Mouse (Mus musculus): ENCODE results near the gene Sppl2a.
"Not testable (repeated sequence)": the region's sequence is repeated elsewhere in the genome, so short reads cannot be mapped to it uniquely, and the experiment has no call there.

Gene Sppl2a

DNA sequence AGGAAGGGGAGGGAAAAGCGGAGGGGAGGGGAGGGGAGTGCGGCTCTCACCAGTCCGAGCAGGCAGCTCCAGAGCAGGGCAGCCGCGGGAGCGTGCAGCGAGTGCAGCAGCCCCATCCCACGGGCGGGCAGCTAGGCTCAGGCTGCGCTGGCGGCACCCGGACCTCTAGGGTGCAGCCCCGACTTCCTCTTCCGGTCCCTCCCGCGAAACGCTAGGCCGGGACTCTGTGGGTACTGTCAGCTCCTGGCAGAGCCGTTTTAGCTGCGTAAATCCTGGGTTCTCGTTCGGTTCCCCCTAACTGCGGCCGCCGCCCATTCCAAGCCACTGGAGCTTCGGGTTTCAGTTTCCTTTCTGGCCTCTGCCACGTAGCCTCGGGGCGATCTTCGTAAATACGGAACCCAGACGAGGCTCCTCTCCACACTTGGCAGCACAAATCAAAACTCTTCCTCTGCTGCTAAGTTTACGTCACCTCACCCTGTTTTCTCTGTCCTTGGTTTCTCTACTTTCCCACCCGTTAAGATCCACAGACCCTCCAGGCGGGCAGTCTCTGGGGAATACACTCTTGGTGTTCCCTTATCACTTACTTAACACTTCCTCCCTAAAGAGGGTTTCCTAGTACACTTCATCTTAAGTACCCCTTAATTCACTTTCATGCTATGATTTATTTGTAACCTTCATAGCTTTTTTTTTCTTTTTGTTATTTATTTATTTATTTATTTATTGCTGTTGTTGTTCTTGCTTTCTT lies at the start of gene Sppl2a:
TSS of gene Sppl2a (minus strand) at position 339 of the 745 bp plus-strand sequence.
- DNase-seq (ENCODE audit: low spot score) = peak; percentile 94

DNA sequence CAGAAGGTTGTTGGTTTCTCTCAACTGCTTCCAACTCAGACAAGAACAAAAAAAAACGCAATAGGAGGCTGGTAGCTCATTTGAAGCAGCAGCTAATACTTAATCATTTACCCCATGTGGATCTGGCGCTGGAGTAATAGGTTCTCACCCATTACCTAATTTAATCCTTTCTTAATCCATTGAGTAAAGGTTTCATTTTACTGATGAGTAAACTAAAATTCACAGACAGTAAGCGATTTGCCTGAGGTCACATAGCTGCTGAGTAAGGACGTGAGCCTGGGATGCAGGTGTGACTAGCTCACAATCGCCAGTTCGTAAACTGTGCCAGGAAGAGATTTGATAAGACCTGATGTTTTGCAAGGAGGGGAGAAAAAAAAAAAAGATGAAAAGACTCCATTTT lies 44.4 kb upstream of the Sppl2a start:
- no peak for DNase-seq (ENCODE audit: low spot score)

DNA sequence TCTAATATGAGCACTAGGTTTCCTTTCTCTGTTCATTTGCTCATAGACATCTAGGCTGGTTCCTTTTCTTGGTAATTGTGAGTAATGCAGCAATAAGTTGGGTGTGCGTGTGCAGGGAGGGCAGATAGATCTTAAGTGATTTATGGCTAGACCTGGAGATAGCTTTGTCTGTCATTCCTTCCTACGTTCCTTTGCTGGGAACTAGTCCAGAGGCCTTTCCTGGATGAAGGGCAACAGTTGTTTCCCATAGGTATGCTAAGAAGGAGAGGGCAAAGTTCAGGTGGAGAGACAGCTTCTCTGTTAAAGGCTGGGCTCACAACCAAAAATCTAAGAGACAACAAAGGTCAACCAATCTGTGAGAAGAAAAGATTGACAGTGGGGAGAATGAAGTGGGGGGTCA lies 28.7 kb upstream of the Sppl2a start:
- no peak for DNase-seq (ENCODE audit: low spot score)

DNA sequence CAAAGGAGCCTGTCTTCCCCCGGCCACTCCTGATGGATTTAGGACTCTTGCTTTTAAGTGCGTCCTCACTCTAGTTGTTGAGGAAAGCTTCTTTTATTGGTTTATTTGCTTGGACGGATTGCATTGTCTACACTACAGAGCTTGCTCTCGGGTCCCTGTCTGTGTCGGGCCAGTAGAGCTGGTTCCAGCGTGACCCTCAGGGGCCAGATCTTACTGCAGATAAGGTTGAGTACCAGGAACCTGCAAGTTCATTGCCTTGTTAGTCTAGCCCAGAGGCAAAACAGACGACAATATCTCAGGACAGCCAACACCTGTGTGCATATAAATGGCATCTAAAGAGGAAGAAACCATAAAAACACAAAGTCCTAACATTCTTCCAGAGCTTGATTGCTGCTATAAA lies 22.6 kb upstream of the Sppl2a start:
- DNase-seq (ENCODE audit: low spot score) = no peak

DNA sequence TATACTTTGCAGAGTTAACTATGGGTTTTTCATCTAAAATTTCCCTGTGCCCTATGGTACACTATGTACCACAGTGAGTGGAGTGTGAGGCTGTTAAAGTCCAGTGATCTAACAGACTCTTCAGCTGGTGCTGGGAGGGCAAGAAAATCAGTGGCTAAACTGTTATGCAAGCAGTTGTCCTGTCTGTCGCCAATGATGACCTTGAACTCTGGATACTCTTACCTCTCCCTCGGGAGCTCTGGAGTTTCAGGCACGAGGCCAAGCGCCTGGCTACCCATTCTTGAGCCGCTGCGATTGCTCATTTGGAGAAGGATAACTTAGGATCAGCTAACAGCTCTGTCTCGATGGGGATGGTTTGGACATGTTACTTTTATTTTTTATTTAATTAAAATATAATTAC lies 18.1 kb upstream of the Sppl2a start:
- DNase-seq (ENCODE audit: low spot score) = peak; percentile 27

DNA sequence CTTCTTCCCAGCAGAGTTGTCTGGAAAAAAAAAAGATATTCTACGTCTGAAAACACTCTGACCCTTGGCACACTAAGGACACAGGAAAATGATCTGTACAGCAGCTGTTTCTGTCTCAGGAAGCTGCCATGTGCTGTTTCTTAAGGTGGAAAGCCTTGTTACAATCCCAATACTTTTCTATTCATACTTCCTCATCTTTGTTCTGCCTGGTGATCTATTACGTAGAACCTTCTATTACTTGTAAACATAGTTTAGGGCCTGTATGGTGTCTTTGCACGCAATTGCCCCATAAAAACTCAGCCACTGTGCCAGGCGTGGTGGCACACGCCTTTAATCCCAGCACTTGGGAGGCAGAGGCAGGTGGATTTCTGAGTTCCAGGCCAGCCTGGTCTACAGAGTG lies 17.4 kb upstream of the Sppl2a start:
- DNase-seq (ENCODE audit: low spot score) = no peak

DNA sequence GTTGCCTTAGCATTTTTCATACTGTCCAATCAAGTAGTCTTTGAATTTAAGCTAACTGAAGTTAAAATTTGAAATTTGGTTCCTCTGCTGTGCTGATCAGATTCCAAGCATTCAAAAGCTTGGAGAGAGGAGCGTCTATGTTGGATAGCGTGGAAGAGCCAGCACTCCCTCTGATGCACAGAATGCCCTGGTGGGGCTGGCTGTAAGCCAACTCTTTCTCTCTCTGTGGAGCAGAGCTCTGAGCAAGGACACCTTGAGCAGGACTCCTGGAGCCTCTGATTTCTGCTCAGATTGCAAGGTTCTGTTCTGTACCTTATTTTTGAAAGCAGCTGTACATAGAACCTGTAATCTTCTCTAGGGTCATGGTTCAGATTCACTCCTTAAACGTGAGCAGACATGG lies 16.8 kb upstream of the Sppl2a start:
- peak; percentile 44 for DNase-seq (ENCODE audit: low spot score)

DNA sequence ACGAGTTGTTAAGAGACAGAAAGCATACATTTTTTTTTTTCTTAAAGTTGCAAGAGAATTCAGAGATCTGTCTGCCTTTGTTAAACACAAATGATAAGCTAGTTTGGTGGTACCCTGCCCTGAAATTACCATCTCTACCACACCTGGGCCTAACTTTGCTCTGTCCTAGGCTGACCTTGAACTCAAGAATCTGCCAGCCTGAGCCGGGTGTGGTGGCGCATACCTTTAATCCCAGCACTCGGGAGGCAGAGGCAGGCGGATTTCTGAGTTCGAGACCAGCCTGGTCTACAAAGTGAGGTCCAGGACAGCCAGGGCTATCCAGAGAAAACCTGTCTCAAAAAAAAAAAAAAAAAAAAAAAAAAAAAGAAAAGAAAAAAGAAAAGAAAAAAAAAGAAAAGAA lies 16.3 kb upstream of the Sppl2a start:
- not testable (repeated sequence) for DNase-seq (ENCODE audit: low spot score)

DNA sequence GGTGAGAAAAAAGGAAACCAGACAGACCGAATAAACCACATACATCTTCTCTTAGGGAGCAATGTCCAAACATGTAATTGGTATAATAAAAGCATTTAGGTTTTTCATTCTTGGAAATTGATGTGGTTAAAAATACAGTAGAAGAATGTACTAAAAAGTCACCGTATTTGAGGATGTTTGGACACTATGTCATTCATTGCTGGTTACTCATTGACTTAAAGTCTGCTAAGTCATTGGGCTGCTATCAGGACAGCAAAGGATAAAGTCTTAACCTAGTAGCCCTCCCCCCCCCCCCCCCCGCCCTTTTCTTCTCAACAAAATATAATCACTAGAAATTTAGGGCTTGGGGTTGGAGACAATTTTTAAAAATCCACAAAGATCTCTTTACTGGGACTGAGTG lies 15.2 kb upstream of the Sppl2a start:
- DNase-seq (ENCODE audit: low spot score) = no peak

DNA sequence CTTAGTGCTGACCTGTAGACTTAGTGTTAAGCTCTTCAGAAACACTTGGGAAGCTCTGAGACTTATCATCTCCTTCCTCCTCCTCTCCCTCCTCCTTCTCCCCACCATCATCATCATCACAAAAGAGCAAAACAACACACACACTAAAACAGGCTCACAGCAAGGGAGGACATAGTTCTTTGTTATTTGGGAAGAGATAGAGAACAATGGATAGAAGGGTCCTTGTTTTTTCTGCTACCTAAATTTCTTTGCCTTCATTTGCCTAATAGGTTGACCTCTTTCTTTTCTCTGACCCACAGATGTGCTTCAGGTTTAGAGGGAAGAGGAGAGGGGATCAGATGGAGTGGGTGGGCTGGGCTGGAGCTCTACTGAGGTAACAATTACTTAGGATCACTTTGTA lies 14.6 kb upstream of the Sppl2a start:
- DNase-seq (ENCODE audit: low spot score) = no peak

DNA sequence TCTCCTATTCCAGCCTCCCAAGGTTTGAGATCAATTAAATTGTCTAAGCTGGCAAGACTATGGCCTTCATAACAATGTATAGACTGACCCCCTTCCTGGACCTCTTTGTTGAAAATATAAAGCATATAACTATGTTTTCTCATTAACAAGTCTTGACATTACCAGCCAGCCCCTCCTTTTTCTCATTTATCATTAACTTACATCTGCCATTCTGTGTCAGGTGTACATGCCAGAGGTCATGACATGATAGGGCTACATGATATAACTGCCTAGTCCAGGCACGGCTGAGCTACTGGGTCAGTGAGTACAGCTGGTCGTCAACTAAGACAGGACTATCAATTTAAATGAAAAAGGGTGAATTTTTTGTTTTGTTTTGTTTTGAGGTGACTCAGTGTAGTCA lies 10.2 kb upstream of the Sppl2a start:
- DNase-seq (ENCODE audit: low spot score) = no peak

DNA sequence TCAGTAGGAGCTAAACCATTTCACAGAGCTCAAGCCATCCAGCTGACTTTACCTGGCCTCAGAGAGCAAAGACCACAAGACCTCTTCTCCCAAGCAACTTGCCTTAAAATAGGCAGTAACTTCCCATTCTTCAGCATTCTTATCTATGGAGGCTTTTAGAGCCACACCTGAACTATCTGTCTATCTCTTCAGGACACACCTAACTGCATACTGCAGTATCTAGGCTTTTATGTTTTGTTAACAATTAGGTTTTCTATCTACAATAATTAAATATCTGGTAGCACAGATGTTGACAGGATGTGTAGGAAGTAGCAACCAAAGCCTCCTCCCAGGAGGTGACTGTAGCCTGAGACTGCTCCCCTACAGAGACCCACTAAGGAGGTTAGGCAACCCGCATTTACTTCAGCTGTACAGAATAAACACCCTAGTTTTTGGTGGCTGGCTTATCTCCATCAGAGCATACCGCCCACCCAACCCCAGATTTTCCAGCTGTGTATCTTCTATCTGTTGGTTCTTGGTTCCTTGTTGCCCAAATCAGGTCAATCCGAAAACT lies 7.4 kb upstream of the Sppl2a start:
- DNase-seq (ENCODE audit: low spot score) = no peak

DNA sequence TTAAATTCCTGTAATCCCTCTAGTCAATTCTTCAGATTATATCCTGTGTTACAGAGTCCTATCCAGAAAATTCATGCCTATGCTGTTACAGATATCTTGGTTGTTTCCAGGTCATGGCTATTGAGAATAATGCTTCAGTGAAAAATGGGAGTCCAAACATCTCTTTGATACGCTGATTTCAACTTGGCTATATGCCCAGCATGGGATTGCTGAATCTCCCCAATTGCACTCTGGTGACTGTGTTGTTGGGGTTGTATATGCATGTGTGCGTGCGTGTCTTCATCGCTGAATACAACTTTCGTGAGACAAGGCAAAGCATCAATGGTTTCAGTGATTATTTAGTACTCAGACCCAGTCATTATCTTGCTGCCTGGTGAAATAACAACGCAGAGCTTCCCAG lies 5.0 kb upstream of the Sppl2a start:
- DNase-seq (ENCODE audit: low spot score) = no peak

DNA sequence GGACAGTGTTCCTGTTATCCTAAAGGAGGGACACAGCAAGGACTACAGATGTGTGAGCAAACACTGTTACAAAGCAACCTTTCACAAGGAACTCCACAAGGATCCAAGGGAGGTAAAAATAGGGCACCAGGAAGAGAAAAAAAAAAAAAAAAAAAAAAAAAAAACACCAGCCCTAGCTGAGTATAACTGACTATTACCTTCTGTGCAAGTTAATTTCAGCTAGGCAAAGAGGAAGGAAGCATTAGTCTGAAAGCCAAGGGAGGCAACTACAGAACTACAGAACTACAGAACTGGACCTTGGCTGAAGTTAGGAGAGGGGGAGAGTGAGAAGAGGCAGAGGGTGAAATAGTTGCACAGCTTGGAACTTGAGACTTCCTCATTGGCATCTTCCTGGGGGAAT lies 886 bp upstream of the Sppl2a start:
- no peak for DNase-seq (ENCODE audit: low spot score)

DNA sequence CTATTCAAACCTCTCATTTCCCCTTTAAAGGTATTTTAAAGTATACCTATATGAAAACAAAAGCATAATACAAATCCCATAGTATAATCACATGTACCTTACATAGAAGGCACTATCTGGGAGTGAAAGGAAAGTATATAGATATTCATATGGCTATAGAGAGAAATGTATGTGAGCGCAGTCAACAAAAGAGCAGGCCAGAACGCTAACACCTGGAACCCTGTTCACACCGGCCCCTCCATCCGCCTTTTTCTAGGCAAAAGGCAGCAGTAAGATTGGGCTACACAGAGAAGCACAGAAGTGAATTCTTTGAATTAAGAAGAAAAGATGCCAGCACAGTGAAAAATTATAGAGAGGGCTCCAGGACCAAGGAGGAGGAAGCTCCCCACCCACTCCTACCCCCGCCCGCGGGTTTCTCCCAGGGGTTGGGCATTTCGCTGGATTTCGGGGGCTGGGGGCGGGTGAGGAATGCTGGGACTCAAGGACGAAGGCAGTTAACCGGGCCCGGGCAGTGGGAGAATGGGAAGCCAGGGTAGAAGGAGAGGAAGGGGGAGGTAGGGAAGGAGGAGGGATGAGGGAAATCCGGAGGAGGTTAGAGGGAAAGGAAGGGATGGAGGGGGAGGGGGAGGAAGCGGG lies 656 bp downstream of the Sppl2a start:
- DNase-seq (ENCODE audit: low spot score) = no peak

DNA sequence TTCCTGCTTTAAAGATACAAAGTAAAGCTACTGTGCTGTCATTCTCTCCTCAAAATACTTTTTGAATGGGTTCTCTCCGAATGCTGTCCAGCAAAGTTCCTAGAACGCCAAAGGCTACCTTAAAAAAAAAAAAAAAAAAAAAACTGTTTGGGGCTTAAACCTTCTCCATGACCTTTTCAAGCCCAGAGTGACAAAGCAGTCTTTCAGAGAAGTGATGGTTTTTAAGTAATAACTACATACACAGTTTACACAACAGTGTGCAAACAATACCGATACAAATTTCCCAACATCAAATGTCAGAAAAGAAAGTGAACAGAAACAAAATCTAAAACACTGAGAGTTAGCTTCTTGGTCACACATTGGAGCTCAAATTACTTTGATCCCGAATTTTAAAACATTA lies 1.3 kb downstream of the Sppl2a start:
- DNase-seq (ENCODE audit: low spot score) = no peak

DNA sequence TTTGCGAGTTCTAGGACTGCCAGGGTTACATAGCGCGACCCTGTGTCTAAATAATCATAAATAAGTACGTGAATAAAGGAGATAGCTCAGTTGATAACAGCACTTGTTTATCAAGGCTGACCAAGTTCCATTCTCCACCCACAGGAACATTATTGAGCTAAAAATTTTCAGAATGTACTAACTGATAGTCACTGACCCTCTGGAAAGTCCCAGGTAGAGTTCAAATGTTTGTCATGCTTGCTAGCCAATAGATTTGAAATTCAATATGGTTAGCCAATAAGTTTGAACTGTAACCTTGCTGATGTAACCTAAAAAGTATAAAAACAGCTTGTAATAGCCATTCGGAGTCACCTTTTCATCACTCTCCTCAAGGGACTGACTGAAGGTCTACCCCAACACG lies 4.4 kb downstream of the Sppl2a start:
- no peak for DNase-seq (ENCODE audit: low spot score)

DNA sequence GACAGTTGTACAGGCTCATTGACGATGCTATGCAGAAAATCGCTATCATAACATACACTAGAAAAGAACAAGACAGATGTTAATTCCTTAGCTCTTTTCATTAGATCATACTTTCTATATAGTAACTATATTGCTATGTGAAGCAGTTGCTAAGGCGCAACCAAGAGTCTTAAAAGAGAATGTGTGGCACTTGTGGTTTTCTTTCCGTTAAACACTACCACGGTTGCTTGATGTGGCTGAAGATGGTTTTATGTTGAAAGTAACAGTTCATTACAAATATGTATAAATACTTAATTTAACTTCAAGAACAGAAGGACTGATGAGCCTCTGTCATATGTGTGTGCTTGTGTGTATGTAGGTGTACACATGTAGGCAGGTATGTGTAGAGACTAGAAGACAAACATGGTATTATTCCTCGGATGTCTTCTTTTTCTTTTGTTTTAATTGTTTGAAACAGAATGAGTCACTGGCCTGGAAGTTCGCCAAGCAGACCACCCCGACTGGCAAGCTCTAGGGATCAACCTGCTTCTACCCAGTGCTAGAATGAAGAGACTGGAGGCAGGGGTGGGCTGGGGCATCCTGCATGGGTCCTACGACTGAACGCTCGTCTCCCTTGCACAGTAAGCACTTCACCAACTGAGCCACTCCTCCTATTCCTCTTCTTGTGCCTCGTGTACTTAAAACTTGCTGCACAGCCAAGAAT lies 12.5 kb downstream of the Sppl2a start:
- DNase-seq (ENCODE audit: low spot score) = no peak

DNA sequence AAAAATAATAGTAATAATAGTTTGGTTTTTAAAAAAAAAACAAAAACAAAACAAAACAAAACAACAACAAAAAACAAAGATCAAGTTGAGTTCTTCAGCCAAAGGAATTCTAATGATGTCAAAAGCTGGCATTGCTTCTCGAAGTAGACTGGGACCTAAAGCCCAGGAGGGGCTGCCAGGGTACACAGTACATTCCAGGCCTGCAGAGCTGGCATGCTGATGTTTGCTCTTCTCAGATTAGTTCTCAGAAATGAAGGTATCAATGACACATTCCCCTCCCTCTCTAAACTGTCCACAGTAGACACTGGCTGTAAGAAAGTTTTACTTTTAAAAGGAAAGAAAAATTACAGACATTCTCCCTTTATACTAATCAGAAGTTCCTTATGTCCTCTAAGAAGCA lies 16.8 kb downstream of the Sppl2a start:
- DNase-seq (ENCODE audit: low spot score) = no peak

DNA sequence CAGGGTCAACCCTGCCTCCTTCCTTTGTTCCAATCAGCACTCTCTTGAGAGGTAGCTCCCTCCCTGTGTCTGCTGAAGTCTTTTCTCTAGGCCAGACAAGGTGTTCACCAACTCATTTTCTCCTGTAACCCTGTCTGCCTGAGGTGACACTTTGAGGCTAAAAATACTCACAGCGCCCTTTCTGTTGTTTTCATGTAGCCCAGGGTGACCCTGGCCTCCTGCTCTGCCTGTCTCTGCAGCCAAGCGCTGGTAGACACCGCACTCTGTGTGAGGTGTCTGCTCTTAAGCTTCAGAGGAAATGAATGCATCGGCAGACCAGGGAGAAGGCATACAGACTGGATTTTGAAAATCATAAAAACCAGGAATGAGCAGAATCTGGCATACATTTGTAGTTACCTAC lies 18.9 kb downstream of the Sppl2a start:
- DNase-seq (ENCODE audit: low spot score) = no peak

DNA sequence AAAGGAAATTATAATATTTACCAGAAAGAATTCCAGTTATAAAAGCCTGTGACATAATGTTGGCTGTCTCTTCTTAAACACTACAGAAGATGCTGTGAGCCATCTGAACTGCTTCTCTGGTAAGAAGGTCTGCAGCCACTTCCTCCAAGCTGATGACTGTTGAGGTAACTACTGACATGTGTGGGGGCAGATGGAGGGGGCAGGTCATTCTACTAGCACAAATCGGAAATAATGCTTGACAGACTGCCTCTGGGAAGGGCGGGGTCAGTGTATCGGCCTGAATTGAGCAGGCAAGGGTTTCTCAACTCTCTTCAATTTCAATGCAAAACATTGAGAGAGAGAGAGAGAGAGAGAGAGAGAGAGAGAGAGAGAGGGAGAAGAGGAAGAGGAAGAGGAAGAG lies 28.9 kb downstream of the Sppl2a start:
- DNase-seq (ENCODE audit: low spot score) = no peak

DNA sequence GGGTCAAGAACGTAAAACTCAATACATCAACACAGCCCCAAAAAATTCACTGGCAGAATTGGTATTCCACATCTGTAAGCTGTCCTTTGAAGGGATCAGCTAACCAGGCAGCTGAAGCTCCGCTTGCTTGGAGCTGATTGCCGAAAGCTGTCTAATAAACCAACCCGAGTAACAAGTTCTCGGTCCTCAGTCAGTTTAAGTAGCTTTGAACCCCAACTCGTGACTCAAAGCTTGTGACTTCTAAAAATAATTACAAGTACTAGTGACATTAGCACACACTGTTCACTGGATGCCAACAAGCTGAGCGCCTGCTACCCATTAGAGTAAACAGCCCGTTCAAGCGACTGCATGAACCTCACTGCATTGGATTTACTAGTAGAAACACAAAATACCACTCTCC lies 35.5 kb downstream of the Sppl2a start:
- no peak for DNase-seq (ENCODE audit: low spot score)

DNA sequence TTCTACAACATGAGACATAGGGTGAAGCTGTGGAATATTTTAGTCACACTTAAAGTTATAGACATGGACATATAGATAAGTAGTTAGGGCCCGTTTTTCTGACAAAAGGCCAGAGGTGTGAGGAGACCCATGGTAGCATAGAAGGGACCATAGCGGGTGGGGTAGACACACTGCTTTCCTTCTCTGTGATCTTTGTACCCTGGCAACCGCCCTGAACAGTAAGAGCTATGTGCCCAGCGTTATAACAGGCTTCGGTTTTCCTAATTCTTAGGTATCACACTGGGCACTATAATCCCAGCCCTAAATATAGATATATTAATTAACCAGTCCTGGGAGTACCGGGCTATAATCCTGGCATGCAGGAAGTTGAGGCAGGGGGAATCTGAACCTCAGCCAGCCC lies 36.1 kb downstream of the Sppl2a start:
- no peak for DNase-seq (ENCODE audit: low spot score)

All from MN1 (cell line).